Mouse (Mus musculus): ENCODE measurements around the gene E330014E10Rik. TPM values are rescaled to one million over a fixed set of nuclear protein-coding genes. Genes with fewer than 3 reads are reported as not detected.

Gene E330014E10Rik
- not detected in 2 replicates for polyA plus RNA-seq (2012; rRNA removed)

GRCm38 (mm10) chr5:95775690-95776089 lies at the start of gene E330014E10Rik:
TSS of gene E330014E10Rik (plus strand) at chr5:95775990.

GRCm38 (mm10) chr5:95736073-95736472 lies 39.7 kb upstream of the E330014E10Rik start, which contains the start of gene Gm7978:
TSS of gene Gm7978 (minus strand) at chr5:95736173.

GRCm38 (mm10) chr5:95741714-95742113 lies 34.1 kb upstream of the E330014E10Rik start, which contains the start of gene Gm7982:
TSS of gene Gm7982 (plus strand) at chr5:95742014.

Other genes with a start within 250 kb of the E330014E10Rik start
- not detected in 2 replicates for gene Gm7971, start 181.1 kb upstream of the E330014E10Rik start, polyA plus RNA-seq (2012; rRNA removed)
- gene Gm7978, start 39.8 kb upstream of the E330014E10Rik start, polyA plus RNA-seq (2012; rRNA removed): not detected in 2 replicates
- gene Gm7982, start 34.0 kb upstream of the E330014E10Rik start, polyA plus RNA-seq (2012; rRNA removed): not detected in 2 replicates
- 0.61 and 0.93 TPM in 2 replicates for gene Cxcl13, start 181.0 kb downstream of the E330014E10Rik start, polyA plus RNA-seq (2012; rRNA removed)